Mouse (Mus musculus) heart, postnatal 25 days (tissue): ENCODE measurements at regions not wholly inside any gene's neighbourhood (a gene's known extent, or its start where the extent isn't known, plus 50 kb on each side); places are given as distances from the start of the nearest gene placed in this dataset. TPM values are rescaled to one million over a fixed set of nuclear protein-coding genes. Genes with fewer than 3 reads are reported as not detected.

Experiments
- DNase-seq: peaks from one replicate; pipeline ENCODE4 v3.0.0; 2022; ENCODE audit warnings: low spot score
- intact Hi-C: fragments of 180-260 bp; cut with DNase I; formaldehyde crosslinking; loops from one replicate; pipeline ENCODE4 v1.15.1; 2025
- microRNA-seq: library from miRNA; unstranded; fragments of <30 nt; microRNA quantifications from one replicate; pipeline ENCODE4 v1.2.0, GENCODE M21; 2022

GRCm38 (mm10) chr13:75598675-75599074 lies 107.9 kb upstream of the Ell2 start:
- intact Hi-C loops = no loop called here

GRCm38 (mm10) chr13:75623229-75623628 lies 83.3 kb upstream of the Ell2 start:
- no peak for DNase-seq
- intact Hi-C loops = no loop called here

More at GRCm38 (mm10) chr13:75598675-75599074, 107.9 kb upstream of the Ell2 start:
- no peak for DNase-seq

- DNase-seq = no peak
- intact Hi-C loops = no loop called here
Observed at GRCm38 (mm10) chr13:75627405-75627804, 79.2 kb upstream of the Ell2 start.

GRCm38 (mm10) chr13:75631048-75631447 lies 75.5 kb upstream of the Ell2 start:
- intact Hi-C loops = no loop called here
- DNase-seq = no peak

- DNase-seq = no peak
- intact Hi-C loops = no loop called here
Observed at GRCm38 (mm10) chr13:75647513-75647912, 59.0 kb upstream of the Ell2 start.

- no peak for DNase-seq
- intact Hi-C loops = no loop called here
Observed at GRCm38 (mm10) chr13:75651941-75652340, 54.6 kb upstream of the Ell2 start.

- DNase-seq = no peak
- intact Hi-C loops = no loop called here
Observed at GRCm38 (mm10) chr13:75652966-75653365, 53.6 kb upstream of the Ell2 start.

Small RNAs in the stretch of these regions (microRNA-seq; reads per million reads assigned to microRNA genes)
- gene Mir682 = not detected
